Mouse (Mus musculus) erythroblast, embryonic 14.5 days (primary cell): ENCODE results near the gene N4bp1.

Experiments
- GATA1 ChIP-seq: IDR thresholded peaks from 2 replicates; pipeline ENCODE4 v1.6.1; 2012; ENCODE audit warnings: low read length, inconsistent platforms, mixed read lengths
- TAL1 ChIP-seq: IDR thresholded peaks from 3 replicates; pipeline ENCODE4 v1.6.1; 2012; ENCODE audit warnings: low read length, inconsistent platforms, mixed read lengths

DNA sequence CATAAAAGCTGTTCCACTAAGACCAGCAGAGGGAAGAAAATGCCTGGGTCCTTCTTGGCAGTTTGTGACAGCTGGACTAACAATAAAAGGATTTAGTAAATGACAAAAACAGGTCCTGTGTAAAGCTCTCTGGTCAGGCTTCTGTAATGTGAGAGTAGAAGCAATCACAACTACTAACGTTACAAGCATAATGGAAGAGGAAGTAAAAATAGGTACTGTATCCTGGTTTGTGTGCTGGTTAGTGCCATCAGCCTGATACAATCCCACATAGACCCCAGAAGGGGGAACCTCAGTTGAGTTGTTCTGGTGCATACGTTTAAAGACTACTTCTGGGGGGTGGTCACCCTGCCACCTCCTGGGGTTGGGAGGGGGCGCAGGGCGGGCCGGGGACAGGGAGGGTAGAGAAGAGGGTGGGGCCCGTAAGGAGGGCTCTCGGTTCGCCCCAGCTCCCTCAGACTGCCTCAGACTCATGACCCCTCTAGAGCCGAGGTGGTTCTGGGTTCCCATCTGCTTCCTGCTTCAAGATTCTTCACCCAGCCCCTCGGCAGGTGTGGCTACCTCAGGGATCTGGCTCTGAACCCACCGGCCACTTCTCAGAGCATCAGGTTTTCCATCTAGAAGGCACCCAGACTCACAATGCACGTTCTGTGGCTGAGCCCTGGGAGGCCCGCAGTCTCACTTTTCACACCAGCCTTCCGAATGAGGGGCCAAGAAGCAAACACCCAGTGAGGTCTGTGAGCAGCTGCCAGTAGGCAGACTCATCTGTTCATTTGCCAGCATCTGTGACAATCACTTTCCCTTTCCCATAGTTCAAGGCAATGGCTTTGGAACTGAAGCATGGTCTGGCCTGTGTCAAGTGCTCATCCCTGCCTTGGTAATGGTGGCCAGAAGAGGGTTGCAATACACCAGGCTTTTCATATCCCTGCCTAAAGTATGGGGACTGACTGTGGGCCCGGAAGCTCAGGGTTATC is 75.8 kb downstream of the N4bp1 start:
- TF ChIP-seq GATA1: no peak
- no peak for TF ChIP-seq TAL1
